Mouse (Mus musculus): Measurements from ENCODE around the gene Ifna14. TPM values are rescaled to one million over a fixed set of nuclear protein-coding genes. Genes with fewer than 3 reads are reported as not detected.
A peak's percentile ranks its signal among the peaks of the same experiment; 100 is the strongest.
"Not testable (repeated sequence)": the region's sequence is repeated elsewhere in the genome, so short reads cannot be mapped to it uniquely, and the experiment has no call there.

Ifna14 gene
- total RNA-seq (2022) = not detected

GRCm38 (mm10) chr4:88571698-88572097, at the start of gene Ifna14:
TSS of gene Ifna14 (minus strand) at chr4:88571798.
- no peak for DNase-seq (ENCODE audit: low spot score)

GRCm38 (mm10) chr4:88603276-88603675, 31.7 kb upstream of the Ifna14 start, which contains the start of gene Ifna12:
TSS of gene Ifna12 (minus strand) at chr4:88603376.
- DNase-seq (ENCODE audit: low spot score) = no peak

GRCm38 (mm10) chr4:88592285-88592684, 20.7 kb upstream of the Ifna14 start, which contains the start of gene Ifna9:
TSS of gene Ifna9 (minus strand) at chr4:88592385.
- no peak for DNase-seq (ENCODE audit: low spot score)

- DNase-seq (ENCODE audit: low spot score) = no peak
Measured at GRCm38 (mm10) chr4:88561791-88562190, 9.8 kb downstream of the Ifna14 start.

- not testable (repeated sequence) for DNase-seq (ENCODE audit: low spot score)
Measured at GRCm38 (mm10) chr4:88558145-88558544, 13.5 kb downstream of the Ifna14 start, which contains the start of gene Ifna15. TSS of gene Ifna15 (minus strand) at chr4:88558245.

GRCm38 (mm10) chr4:88550161-88550945, 21.2 kb downstream of the Ifna14 start:
- DNase-seq (ENCODE audit: low spot score) = peak; percentile 78

- no peak for DNase-seq (ENCODE audit: low spot score)
Measured at GRCm38 (mm10) chr4:88547986-88548385, 23.6 kb downstream of the Ifna14 start.

- peak; percentile 79 for DNase-seq (ENCODE audit: low spot score)
Measured at GRCm38 (mm10) chr4:88543649-88544234, 27.9 kb downstream of the Ifna14 start.

GRCm38 (mm10) chr4:88537328-88537727, 34.3 kb downstream of the Ifna14 start:
- DNase-seq (ENCODE audit: low spot score) = peak; percentile 81

- peak; percentile 48 for DNase-seq (ENCODE audit: low spot score)
Measured at GRCm38 (mm10) chr4:88536640-88537039, 35.0 kb downstream of the Ifna14 start.

- DNase-seq (ENCODE audit: low spot score) = no peak
Measured at GRCm38 (mm10) chr4:88535742-88536141, 35.9 kb downstream of the Ifna14 start.

GRCm38 (mm10) chr4:88534903-88535302, 36.7 kb downstream of the Ifna14 start:
- DNase-seq (ENCODE audit: low spot score) = no peak

GRCm38 (mm10) chr4:88533499-88533898, 38.1 kb downstream of the Ifna14 start:
- DNase-seq (ENCODE audit: low spot score) = no peak

GRCm38 (mm10) chr4:88530892-88531291, 40.7 kb downstream of the Ifna14 start:
- DNase-seq (ENCODE audit: low spot score) = no peak

- no peak for DNase-seq (ENCODE audit: low spot score)
Measured at GRCm38 (mm10) chr4:88530271-88530670, 41.3 kb downstream of the Ifna14 start.

- no peak for DNase-seq (ENCODE audit: low spot score)
Measured at GRCm38 (mm10) chr4:88526379-88527049, 45.1 kb downstream of the Ifna14 start.

GRCm38 (mm10) chr4:88525393-88525792, 46.2 kb downstream of the Ifna14 start:
- no peak for DNase-seq (ENCODE audit: low spot score)

- DNase-seq (ENCODE audit: low spot score) = peak; percentile 24
Measured at GRCm38 (mm10) chr4:88523241-88523640, 48.4 kb downstream of the Ifna14 start.

GRCm38 (mm10) chr4:88522674-88523073, 48.9 kb downstream of the Ifna14 start, which contains the start of gene Ifnb1:
TSS of gene Ifnb1 (minus strand) at chr4:88522774.
- no peak for DNase-seq (ENCODE audit: low spot score)

All from heart, adult 8-10 months (tissue).